Mouse (Mus musculus) forebrain, postnatal 0 days (tissue): ENCODE data around the gene Gpbp1. TPM values are rescaled to one million over a fixed set of nuclear protein-coding genes. Genes with fewer than 3 reads are reported as not detected.

Experiments used
- ATAC-seq: fragments of 200-750 bp; cut with Nextera tagmentation; 2 replicates; pipeline ENCODE4 v1.8.0; 2017; ENCODE audit warnings: mild to moderate bottlenecking, moderate library complexity
- DNase-seq: peaks from one replicate; pipeline ENCODE4 v3.0.0-alpha.2; 2015
- H3K27ac ChIP-seq: fragments of 300-500 bp; sonication (generic); 2 replicates; pipeline ENCODE4 v1.5.1; 2014; ENCODE audit warnings: low read depth, mild to moderate bottlenecking, antibody characterized with exemption, low read length, moderate library complexity, mixed read lengths
- H3K27me3 ChIP-seq: fragments of 300-500 bp; sonication (generic); 2 replicates; pipeline ENCODE4 v1.6.1; 2014; ENCODE audit warnings: mild to moderate bottlenecking, low read length, mixed read lengths; ENCODE audit not compliant: insufficient read depth
- H3K36me3 ChIP-seq: fragments of 300-500 bp; sonication (generic); 2 replicates; pipeline ENCODE4 v1.6.1; 2014; ENCODE audit warnings: mild to moderate bottlenecking, moderate library complexity; ENCODE audit not compliant: insufficient read depth
- H3K4me1 ChIP-seq: fragments of 300-500 bp; sonication (generic); 2 replicates; pipeline ENCODE4 v1.6.1; 2014; ENCODE audit warnings: antibody characterized with exemption; ENCODE audit not compliant: insufficient read depth
- H3K4me2 ChIP-seq: fragments of 300-500 bp; sonication (generic); 2 replicates; pipeline ENCODE4 v1.6.1; 2014; ENCODE audit warnings: low read depth, mild to moderate bottlenecking, moderate library complexity
- H3K4me3 ChIP-seq: fragments of 300-500 bp; sonication (generic); 2 replicates; pipeline ENCODE4 v1.5.1; 2014; ENCODE audit warnings: low read depth, low read length, mixed read lengths
- H3K9ac ChIP-seq: fragments of 300-500 bp; sonication (generic); 2 replicates; pipeline ENCODE4 v1.6.1; 2014; ENCODE audit warnings: mild to moderate bottlenecking
- H3K9me3 ChIP-seq: fragments of 300-500 bp; sonication (generic); 2 replicates; pipeline ENCODE4 v1.6.1; 2016; ENCODE audit warnings: low read length
- CTCF ChIP-seq: sonication (generic); IDR thresholded peaks from 2 replicates; pipeline ENCODE4 v1.5.1; 2016; ENCODE audit warnings: antibody characterized with exemption, control low read depth, low read depth
- WGBS: fragments of 180-500 bp; shearing (Covaris S2); extraction: QIAGEN DNeasy Blood & Tissue Kit; methylation state at CpG from one replicate; pipeline ENCODE4 v1.1.7; 2014; 5-methylcytosine and 5-hydroxymethylcytosine counted together
- polyA plus RNA-seq: library from polyadenylated mRNA; unstranded; fragments of >200 nt; fragmentation: Nextera tagmentation; extraction: Ambion mirVana; gene quantifications from 2 replicates; pipeline ENCODE4 v1.2.1, GENCODE M21; 2015
- total RNA-seq: library from RNA; depleted of rRNA; stranded (reverse); fragments of >200 nt; gene quantifications from 2 replicates; pipeline ENCODE4 v1.2.3, GENCODE M21; 2014

Gene Gpbp1
- total and polyA plus RNA-seq, 2 experiments from 2014 or later = 85.6 to 94.8 TPM

DNA sequence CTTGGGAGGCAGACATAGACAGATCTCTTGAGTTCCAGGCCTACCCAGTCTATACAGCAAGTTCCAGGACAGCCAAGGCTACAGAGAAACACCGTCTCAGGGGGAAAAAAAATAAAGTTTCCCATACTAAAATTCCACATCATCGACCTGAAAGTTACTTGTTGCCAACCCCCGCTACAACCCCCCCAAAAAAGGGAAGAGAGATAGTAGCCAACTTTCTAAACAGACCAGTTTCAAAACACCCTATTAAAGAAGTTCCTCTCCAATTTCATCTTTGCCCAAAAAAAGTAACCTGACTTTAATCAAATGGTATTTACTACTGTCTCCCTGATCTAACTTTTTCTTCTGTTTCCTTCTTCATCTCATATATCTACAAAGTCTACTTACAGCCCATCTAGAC, 22.6 kb downstream of the Gpbp1 start:
- ATAC-seq = no peak

GRCm38 (mm10) chr13:111461424-111461823, 28.5 kb downstream of the Gpbp1 start:
- ATAC-seq (peak; percentile 43), DNase-seq (peak; percentile 64)
- Histone ChIP-seq H3K27ac (no peak overlapping the region), H3K36me3 (no peaks in the 10 kb centered on the region), H3K4me2 (no peak overlapping the region), H3K27me3 (no peaks in the 10 kb centered on the region), H3K9me3 (no peaks in the 10 kb centered on the region), H3K9ac (no peak overlapping the region), H3K4me3 (no peak overlapping the region), H3K4me1 (no peaks in the 10 kb centered on the region)
- peak; percentile 77 for TF ChIP-seq CTCF
- 2% methylated on average over 1 of the region's 1 CpGs for WGBS

More for the DNA sequence above, 22.6 kb downstream of the Gpbp1 start:
- no peak for TF ChIP-seq CTCF
- H3K27me3 ChIP-seq = no peaks in the 10 kb centered on the region
- H3K4me3 ChIP-seq = no peak overlapping the region
- peaks cover 2% of the 10 kb centered on the region; the same call in 1 of the 2 replicates for H3K4me1 ChIP-seq
- H3K9ac ChIP-seq = no peak overlapping the region
- H3K36me3 ChIP-seq = no peaks in the 10 kb centered on the region
- no peak overlapping the region for H3K27ac ChIP-seq
- no peak overlapping the region for H3K4me2 ChIP-seq
- DNase-seq = no peak
- no peaks in the 10 kb centered on the region for H3K9me3 ChIP-seq
- 93% methylated on average over 3 of the region's 3 CpGs for WGBS

GRCm38 (mm10) chr13:111456790-111457189, 33.1 kb downstream of the Gpbp1 start:
- no peak for DNase-seq
- Histone ChIP-seq H3K4me1 (no peaks in the 10 kb centered on the region), H3K36me3 (0 out of 2 replicates have a peak, but pooled peaks cover 10% of the 10 kb centered on the region), H3K9me3 (no peaks in the 10 kb centered on the region), H3K27ac (no peak overlapping the region), H3K27me3 (no peaks in the 10 kb centered on the region), H3K4me2 (no peak overlapping the region), H3K4me3 (no peak overlapping the region), H3K9ac (no peak overlapping the region)
- ATAC-seq = no peak
- WGBS = 81% methylated on average over 2 of the region's 2 CpGs
- TF ChIP-seq CTCF = no peak

- ATAC-seq = no peak
- Histone ChIP-seq H3K4me2 (no peak overlapping the region), H3K36me3 (no peaks in the 10 kb centered on the region), H3K9me3 (no peaks in the 10 kb centered on the region), H3K27me3 (no peaks in the 10 kb centered on the region), H3K4me1 (no peaks in the 10 kb centered on the region), H3K27ac (no peak overlapping the region), H3K4me3 (no peak overlapping the region), H3K9ac (no peak overlapping the region)
- DNase-seq = no peak
- no peak for TF ChIP-seq CTCF
Measured at GRCm38 (mm10) chr13:111444325-111444724, 45.6 kb downstream of the Gpbp1 start.

- Histone ChIP-seq H3K4me1 (no peaks in the 10 kb centered on the region), H3K27ac (no peak overlapping the region), H3K27me3 (no peaks in the 10 kb centered on the region), H3K36me3 (peaks cover 7% of the 10 kb centered on the region; the same call in 1 of the 2 replicates), H3K9me3 (no peaks in the 10 kb centered on the region), H3K9ac (no peak overlapping the region), H3K4me3 (no peak overlapping the region), H3K4me2 (no peak overlapping the region)
- DNase-seq (no peak), ATAC-seq (no peak)
- no peak for TF ChIP-seq CTCF
- WGBS = 70% methylated on average over 1 of the region's 1 CpGs
Measured at GRCm38 (mm10) chr13:111431174-111431573, 58.7 kb downstream of the Gpbp1 start.

DNA sequence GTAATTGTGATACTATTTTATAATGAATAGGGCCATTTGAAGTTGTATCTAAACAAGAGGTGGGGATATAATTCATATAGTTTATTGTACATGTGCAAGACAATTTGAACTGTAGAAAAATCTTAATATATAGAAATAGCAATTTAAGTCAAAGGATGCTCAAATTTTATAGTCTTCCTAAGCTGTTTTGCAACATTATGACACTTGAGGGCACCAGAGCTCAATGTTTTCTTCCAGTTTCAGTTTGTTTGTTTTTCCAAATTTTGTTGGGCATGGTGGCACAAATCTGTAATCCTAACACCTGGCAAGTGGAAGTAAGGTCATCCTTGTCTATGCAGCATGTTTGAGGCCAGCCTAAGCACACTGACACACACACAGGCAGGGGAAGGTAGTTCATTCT, 68.6 kb downstream of the Gpbp1 start:
- Histone ChIP-seq H3K4me3 (no peak overlapping the region), H3K4me2 (no peak overlapping the region), H3K27me3 (no peaks in the 10 kb centered on the region), H3K9me3 (no peaks in the 10 kb centered on the region), H3K27ac (no peak overlapping the region), H3K36me3 (peaks cover 5% of the 10 kb centered on the region), H3K9ac (no peak overlapping the region), H3K4me1 (no peaks in the 10 kb centered on the region)
- ATAC-seq (no peak), DNase-seq (peak; percentile 29)
- peak; percentile 59 for TF ChIP-seq CTCF

- H3K4me3 ChIP-seq = no peak overlapping the region
- H3K9ac ChIP-seq = no peak overlapping the region
- H3K27ac ChIP-seq = no peak overlapping the region
- DNase-seq = no peak
- H3K9me3 ChIP-seq = no peaks in the 10 kb centered on the region
- H3K4me1 ChIP-seq = no peaks in the 10 kb centered on the region
- no peak for TF ChIP-seq CTCF
- H3K36me3 ChIP-seq = no peaks in the 10 kb centered on the region; the same call in 1 of the 2 replicates
- ATAC-seq = no peak
- H3K4me2 ChIP-seq = no peak overlapping the region
- 75% methylated on average over 2 of the region's 2 CpGs for WGBS
- no peaks in the 10 kb centered on the region for H3K27me3 ChIP-seq
Measured at GRCm38 (mm10) chr13:111418087-111418486, 71.8 kb downstream of the Gpbp1 start.
